Mouse (Mus musculus) hindbrain, embryonic 16.5 days (tissue): Measurements from ENCODE around the gene Cenpf. TPM values are rescaled to one million over a fixed set of nuclear protein-coding genes. Genes with fewer than 3 reads are reported as not detected.
"Not testable (repeated sequence)": the region's sequence is repeated elsewhere in the genome, so short reads cannot be mapped to it uniquely, and the experiment has no call there.

Source experiments
- ATAC-seq: fragments of 200-750 bp; cut with Nextera tagmentation; 2 replicates; pipeline ENCODE4 v1.8.0; 2017; ENCODE audit warnings: moderate TSS enrichment, moderate library complexity
- H3K27ac ChIP-seq: fragments of 300-500 bp; sonication (generic); 2 replicates; pipeline ENCODE4 v1.5.1; 2014; ENCODE audit warnings: low read depth, mild to moderate bottlenecking, control low read depth, low read length, moderate library complexity
- H3K27me3 ChIP-seq: fragments of 300-500 bp; sonication (generic); replicated peaks from 2 replicates; pipeline ENCODE4 v1.6.1; 2014; ENCODE audit warnings: low read length; ENCODE audit not compliant: control insufficient read depth, insufficient read depth
- H3K36me3 ChIP-seq: fragments of 300-500 bp; sonication (generic); 2 replicates; pipeline ENCODE4 v1.6.1; 2014; ENCODE audit warnings: mild to moderate bottlenecking, low read length, moderate library complexity, mixed read lengths; ENCODE audit not compliant: control insufficient read depth, insufficient read depth
- H3K4me1 ChIP-seq: fragments of 300-500 bp; sonication (generic); 2 replicates; pipeline ENCODE4 v1.6.1; 2014; ENCODE audit warnings: low read depth, low read length; ENCODE audit not compliant: control insufficient read depth, insufficient read depth
- H3K4me2 ChIP-seq: fragments of 300-500 bp; sonication (generic); 2 replicates; pipeline ENCODE4 v1.6.1; 2014; ENCODE audit warnings: mild to moderate bottlenecking, low read length, control low read depth, moderate library complexity
- H3K4me3 ChIP-seq: fragments of 300-500 bp; sonication (generic); 2 replicates; pipeline ENCODE4 v1.5.1; 2014; ENCODE audit warnings: mild to moderate bottlenecking, low read length, control low read depth, moderate library complexity
- H3K9ac ChIP-seq: fragments of 300-500 bp; sonication (generic); 2 replicates; pipeline ENCODE4 v1.6.1; 2014; ENCODE audit warnings: low read depth, mild to moderate bottlenecking, control low read depth, low read length, moderate library complexity
- H3K9me3 ChIP-seq: fragments of 300-500 bp; sonication (generic); 2 replicates; pipeline ENCODE4 v1.6.1; 2014; ENCODE audit warnings: mild to moderate bottlenecking, low read length, moderate library complexity; ENCODE audit not compliant: control insufficient read depth
- WGBS: fragments of 180-500 bp; shearing (Covaris S2); extraction: QIAGEN DNeasy Blood & Tissue Kit; methylation state at CpG from one replicate; pipeline ENCODE4 v1.1.7; 2014; 5-methylcytosine and 5-hydroxymethylcytosine counted together
- polyA plus RNA-seq: library from polyadenylated mRNA; unstranded; fragments of >200 nt; fragmentation: Nextera tagmentation; extraction: Ambion mirVana; gene quantifications from 2 replicates; pipeline ENCODE4 v1.2.1, GENCODE M21; 2015

Gene Cenpf
- polyA plus RNA-seq, 1 experiment from 2014 or later: 17.1 TPM

GRCm38 (mm10) chr1:189700990-189701389, 13.1 kb upstream of the Cenpf start:
- peak; percentile 54 for ATAC-seq
- Histone ChIP-seq H3K9ac (no peak overlapping the region), H3K4me2 (0 out of 2 replicates have a peak overlapping the region, but pooled peaks have one; percentile 15), H3K27me3 (no peaks in the 10 kb centered on the region), H3K36me3 (no peaks in the 10 kb centered on the region), H3K9me3 (no peaks in the 10 kb centered on the region), H3K27ac (no peak overlapping the region), H3K4me3 (no peak overlapping the region), H3K4me1 (no peaks in the 10 kb centered on the region)
- WGBS: 3% methylated on average over 6 of the region's 6 CpGs

GRCm38 (mm10) chr1:189700186-189700585, 12.3 kb upstream of the Cenpf start:
- Histone ChIP-seq H3K27me3 (no peaks in the 10 kb centered on the region), H3K4me2 (no peak overlapping the region), H3K4me3 (no peak overlapping the region), H3K27ac (no peak overlapping the region), H3K4me1 (no peaks in the 10 kb centered on the region), H3K9me3 (no peaks in the 10 kb centered on the region), H3K9ac (no peak overlapping the region), H3K36me3 (no peaks in the 10 kb centered on the region)
- 89% methylated on average over 6 of the region's 6 CpGs for WGBS
- no peak for ATAC-seq

GRCm38 (mm10) chr1:189698416-189698815, 10.5 kb upstream of the Cenpf start:
- no peak overlapping the region for H3K9ac ChIP-seq
- no peak overlapping the region for H3K4me2 ChIP-seq
- no peaks in the 10 kb centered on the region for H3K4me1 ChIP-seq
- H3K27me3 ChIP-seq: no peaks in the 10 kb centered on the region
- H3K9me3 ChIP-seq: no peaks in the 10 kb centered on the region
- WGBS: 69% methylated on average over 4 of the region's 4 CpGs
- H3K4me3 ChIP-seq: no peak overlapping the region
- no peaks in the 10 kb centered on the region for H3K36me3 ChIP-seq
- H3K27ac ChIP-seq: no peak overlapping the region
- no peak for ATAC-seq

- Histone ChIP-seq H3K36me3 (no peaks in the 10 kb centered on the region), H3K9ac (no peak overlapping the region), H3K4me2 (no peak overlapping the region), H3K9me3 (no peaks in the 10 kb centered on the region), H3K4me3 (no peak overlapping the region), H3K4me1 (no peaks in the 10 kb centered on the region), H3K27me3 (no peaks in the 10 kb centered on the region), H3K27ac (no peak overlapping the region)
- no peak for ATAC-seq
These were observed 7.4 kb upstream of the Cenpf start for GRCm38 (mm10) chr1:189695321-189695720.

DNA sequence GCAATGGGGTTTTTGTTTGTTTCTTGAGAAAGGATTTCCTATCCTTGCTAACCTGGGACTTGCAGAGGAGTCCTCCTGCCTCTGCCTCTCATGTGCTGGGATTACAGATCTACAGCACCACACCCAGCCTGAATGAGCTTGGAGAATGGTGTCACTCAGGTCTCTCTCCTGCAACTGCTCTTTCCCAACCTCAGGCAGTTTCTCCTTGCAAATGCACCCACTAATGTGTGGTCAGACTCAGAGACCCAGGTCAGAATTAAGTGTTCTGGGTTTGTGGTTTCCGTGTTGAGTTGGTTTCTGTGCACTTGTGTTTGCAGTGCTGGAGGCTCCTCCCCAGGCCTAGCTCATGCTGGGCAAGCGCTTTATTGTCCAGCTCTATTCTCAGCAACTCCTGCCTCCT, 6.5 kb upstream of the Cenpf start:
- no peak overlapping the region for H3K4me2 ChIP-seq
- no peak overlapping the region for H3K4me3 ChIP-seq
- H3K27me3 ChIP-seq: no peaks in the 10 kb centered on the region
- H3K9ac ChIP-seq: no peak overlapping the region
- ATAC-seq: no peak
- H3K4me1 ChIP-seq: no peaks in the 10 kb centered on the region
- no peaks in the 10 kb centered on the region for H3K9me3 ChIP-seq
- no peaks in the 10 kb centered on the region for H3K36me3 ChIP-seq
- no peak overlapping the region for H3K27ac ChIP-seq
- 86% methylated on average over 2 of the region's 2 CpGs for WGBS

DNA sequence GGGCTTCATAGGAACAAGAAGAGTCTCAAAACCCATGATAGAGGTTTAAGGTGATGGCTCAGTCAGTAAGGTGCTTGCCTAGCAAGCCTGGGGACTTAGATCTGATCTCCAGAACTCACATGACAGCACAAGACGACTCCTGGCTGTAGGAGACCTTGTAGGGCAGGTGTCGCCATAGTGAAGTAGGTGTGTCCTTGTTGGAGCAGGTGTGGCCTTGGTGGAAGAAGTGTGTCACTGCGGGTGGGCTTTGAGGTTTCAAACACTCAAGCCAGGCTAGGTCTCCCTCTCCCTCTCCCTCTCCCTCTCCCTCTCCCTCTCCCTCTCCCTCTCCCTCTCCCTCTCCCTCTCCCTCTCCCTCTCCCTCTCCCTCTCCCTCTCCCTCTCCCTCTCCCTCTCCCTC, 4.6 kb upstream of the Cenpf start:
- 50% methylated on average over 3 of the region's 3 CpGs for WGBS

DNA sequence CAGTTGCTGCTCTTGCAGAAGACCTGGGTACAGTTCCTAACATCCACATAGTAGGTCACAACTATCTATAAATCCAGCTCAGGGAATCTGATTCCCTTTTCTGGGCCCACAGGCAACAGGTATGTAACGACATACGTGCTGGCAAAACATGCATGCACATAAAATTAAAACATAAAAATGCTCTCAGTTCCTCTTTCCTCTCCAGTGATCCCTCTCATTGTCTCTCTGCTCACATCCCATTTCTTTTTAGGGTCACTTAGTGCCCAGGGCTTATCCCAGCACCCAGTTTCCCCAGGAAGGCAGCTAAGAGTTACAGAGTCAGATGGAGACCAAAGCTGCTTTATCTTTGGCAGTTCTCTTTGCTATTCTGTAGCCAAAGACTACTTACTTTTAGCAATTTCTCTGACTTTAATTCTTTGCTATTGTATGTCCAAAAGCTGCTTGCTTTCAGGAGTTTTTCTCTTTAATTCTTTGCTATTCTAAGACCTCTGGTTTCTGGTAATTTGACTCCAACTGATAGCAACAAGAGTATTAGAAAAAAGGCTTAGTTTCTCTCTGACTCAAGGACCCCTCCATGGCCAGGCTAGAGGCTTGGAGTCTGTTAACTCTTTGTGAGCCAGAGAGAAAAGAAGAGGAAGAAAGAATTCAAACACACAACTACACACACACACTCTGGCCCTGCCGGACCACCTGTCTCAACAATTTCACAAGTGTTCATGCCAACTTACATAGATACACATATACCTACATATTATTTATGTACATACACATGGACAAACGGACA, 1.4 kb upstream of the Cenpf start:
- no peak for ATAC-seq
- H3K4me2 ChIP-seq: peak overlapping the region; percentile 65
- H3K9ac ChIP-seq: no peak overlapping the region
- H3K4me3 ChIP-seq: no peak overlapping the region; the same call in 1 of the 2 replicates
- peaks cover 5% of the 10 kb centered on the region for H3K4me1 ChIP-seq
- H3K9me3 ChIP-seq: no peaks in the 10 kb centered on the region
- H3K36me3 ChIP-seq: no peaks in the 10 kb centered on the region
- H3K27ac ChIP-seq: no peak overlapping the region
- H3K27me3 ChIP-seq: no peaks in the 10 kb centered on the region
- 21% methylated on average over 4 of the region's 4 CpGs for WGBS

More for the DNA sequence above, 4.6 kb upstream of the Cenpf start:
- H3K27me3 ChIP-seq, H3K4me2 ChIP-seq, H3K36me3 ChIP-seq, H3K4me3 ChIP-seq, H3K9ac ChIP-seq, H3K9me3 ChIP-seq, H3K4me1 ChIP-seq, ATAC-seq, H3K27ac ChIP-seq: not testable (repeated sequence)

DNA sequence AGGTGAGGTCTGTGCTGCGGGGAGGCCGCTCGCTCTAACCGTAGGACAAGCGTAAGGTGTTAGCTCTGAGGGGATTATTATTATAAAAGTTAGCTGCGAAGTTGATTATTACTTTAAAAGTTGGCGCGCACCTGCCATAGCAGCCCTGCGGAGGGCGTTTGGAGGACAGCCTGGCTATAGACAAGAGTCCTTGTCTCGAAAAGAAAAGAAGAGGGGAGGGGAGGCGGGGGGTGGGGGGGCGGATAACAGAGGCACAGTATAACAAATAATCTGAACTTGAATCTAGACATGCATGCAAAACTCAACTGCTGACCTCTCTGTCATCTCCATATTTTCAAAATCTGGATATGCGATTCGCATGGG, 483 bp upstream of the Cenpf start:
- no peaks in the 10 kb centered on the region for H3K36me3 ChIP-seq
- 0% methylated on average over 15 of the region's 15 CpGs for WGBS
- ATAC-seq: peak; percentile 67
- H3K27ac ChIP-seq: no peak overlapping the region
- peak overlapping the region; percentile 56 for H3K9ac ChIP-seq
- peak overlapping the region; percentile 65 for H3K4me2 ChIP-seq
- H3K9me3 ChIP-seq: no peaks in the 10 kb centered on the region
- H3K27me3 ChIP-seq: no peaks in the 10 kb centered on the region
- H3K4me3 ChIP-seq: peak overlapping the region; percentile 63
- H3K4me1 ChIP-seq: peaks cover 5% of the 10 kb centered on the region

- H3K9me3 ChIP-seq: no peaks in the 10 kb centered on the region
- no peaks in the 10 kb centered on the region for H3K36me3 ChIP-seq
- H3K4me3 ChIP-seq: no peak overlapping the region
- no peaks in the 10 kb centered on the region for H3K27me3 ChIP-seq
- no peak overlapping the region for H3K4me2 ChIP-seq
- H3K4me1 ChIP-seq: peaks cover 5% of the 10 kb centered on the region
- 87% methylated on average over 6 of the region's 6 CpGs for WGBS
- H3K27ac ChIP-seq: no peak overlapping the region
- ATAC-seq: no peak
- no peak overlapping the region for H3K9ac ChIP-seq
These were observed 1.9 kb downstream of the Cenpf start for GRCm38 (mm10) chr1:189686025-189686424.
